Mouse (Mus musculus): ENCODE measurements around the gene Diras2. TPM values are rescaled to one million over a fixed set of nuclear protein-coding genes. Genes with fewer than 3 reads are reported as not detected.

The Diras2 gene
- polyA plus RNA-seq (2012; rRNA removed): 0.08 and 0.10 TPM in 2 replicates

GRCm38 (mm10) chr13:52531121-52531520 is at the start of gene Diras2:
TSS of gene Diras2 (minus strand) at chr13:52531279.
- Histone ChIP-seq H3K27me3 (replicated peaks; ENCODE audit: control insufficient read depth, insufficient read depth, low read length) (0 out of 2 replicates have a peak, but pooled peaks cover 2% of the 10 kb centered on the region), H3K36me3 (ENCODE audit: control insufficient read depth, insufficient read depth, low read length) (no peaks in the 10 kb centered on the region), H3K4me1 (ENCODE audit: control insufficient read depth, insufficient read depth, low read length) (no peaks in the 10 kb centered on the region), H3K4me3 (ENCODE audit: insufficient read depth, low read depth, low read length) (no peak within 1 kb of the TSS), H3K27ac (ENCODE audit: insufficient read depth, low read depth, low read length) (no peak within 1 kb of the TSS)
- no peak for DNase-seq
- WGBS: 46% methylated on average over 9 of the region's 9 CpGs
- TF ChIP-seq CTCF (conservative IDR thresholded peaks at IDR 0.05; ENCODE audit: insufficient read depth, insufficient read length, low read depth, low read length) (no peak), POLR2A (IDR thresholded peaks at IDR 0.05; ENCODE audit: low read depth, low read length) (no peak)

- H3K36me3 ChIP-seq (ENCODE audit: control insufficient read depth, insufficient read depth, low read length): no peaks in the 10 kb centered on the region
- DNase-seq: no peak
- H3K27me3 ChIP-seq (replicated peaks; ENCODE audit: control insufficient read depth, insufficient read depth, low read length): no peaks in the 10 kb centered on the region
- WGBS: 49% methylated on average over 2 of the region's 2 CpGs
- no peaks in the 10 kb centered on the region for H3K4me1 ChIP-seq (ENCODE audit: control insufficient read depth, insufficient read depth, low read length)
- H3K27ac ChIP-seq (ENCODE audit: insufficient read depth, low read depth, low read length): no peak overlapping the region
- no peak overlapping the region for H3K4me3 ChIP-seq (ENCODE audit: insufficient read depth, low read depth, low read length)
- TF ChIP-seq POLR2A (IDR thresholded peaks at IDR 0.05; ENCODE audit: low read depth, low read length) (no peak), CTCF (conservative IDR thresholded peaks at IDR 0.05; ENCODE audit: insufficient read depth, insufficient read length, low read depth, low read length) (no peak)
Observed at GRCm38 (mm10) chr13:52578776-52579175, 47.7 kb upstream of the Diras2 start.

- H3K4me1 ChIP-seq (ENCODE audit: control insufficient read depth, insufficient read depth, low read length): no peaks in the 10 kb centered on the region
- no peak overlapping the region for H3K27ac ChIP-seq (ENCODE audit: insufficient read depth, low read depth, low read length)
- TF ChIP-seq CTCF (conservative IDR thresholded peaks at IDR 0.05; ENCODE audit: insufficient read depth, insufficient read length, low read depth, low read length) (no peak), POLR2A (IDR thresholded peaks at IDR 0.05; ENCODE audit: low read depth, low read length) (no peak)
- no peak for DNase-seq
- WGBS: 39% methylated on average over 4 of the region's 4 CpGs
- H3K27me3 ChIP-seq (replicated peaks; ENCODE audit: control insufficient read depth, insufficient read depth, low read length): no peaks in the 10 kb centered on the region
- H3K36me3 ChIP-seq (ENCODE audit: control insufficient read depth, insufficient read depth, low read length): no peaks in the 10 kb centered on the region
- H3K4me3 ChIP-seq (ENCODE audit: insufficient read depth, low read depth, low read length): no peak overlapping the region
Observed at GRCm38 (mm10) chr13:52577939-52578338, 46.9 kb upstream of the Diras2 start.

- WGBS: 58% methylated on average over 3 of the region's 3 CpGs
- DNase-seq: no peak
- no peaks in the 10 kb centered on the region for H3K27me3 ChIP-seq (replicated peaks; ENCODE audit: control insufficient read depth, insufficient read depth, low read length)
- H3K27ac ChIP-seq (ENCODE audit: insufficient read depth, low read depth, low read length): no peak overlapping the region
- TF ChIP-seq CTCF (conservative IDR thresholded peaks at IDR 0.05; ENCODE audit: insufficient read depth, insufficient read length, low read depth, low read length): no peak
- no peak for TF ChIP-seq POLR2A (IDR thresholded peaks at IDR 0.05; ENCODE audit: low read depth, low read length)
- no peaks in the 10 kb centered on the region for H3K36me3 ChIP-seq (ENCODE audit: control insufficient read depth, insufficient read depth, low read length)
- no peaks in the 10 kb centered on the region for H3K4me1 ChIP-seq (ENCODE audit: control insufficient read depth, insufficient read depth, low read length)
- no peak overlapping the region for H3K4me3 ChIP-seq (ENCODE audit: insufficient read depth, low read depth, low read length)
Observed at GRCm38 (mm10) chr13:52577326-52577920, 46.3 kb upstream of the Diras2 start.

- Histone ChIP-seq H3K4me1 (ENCODE audit: control insufficient read depth, insufficient read depth, low read length) (no peaks in the 10 kb centered on the region), H3K36me3 (ENCODE audit: control insufficient read depth, insufficient read depth, low read length) (no peaks in the 10 kb centered on the region), H3K27me3 (replicated peaks; ENCODE audit: control insufficient read depth, insufficient read depth, low read length) (no peaks in the 10 kb centered on the region), H3K4me3 (ENCODE audit: insufficient read depth, low read depth, low read length) (no peak overlapping the region), H3K27ac (ENCODE audit: insufficient read depth, low read depth, low read length) (no peak overlapping the region)
- DNase-seq: no peak
- no peak for TF ChIP-seq POLR2A (IDR thresholded peaks at IDR 0.05; ENCODE audit: low read depth, low read length)
- TF ChIP-seq CTCF (conservative IDR thresholded peaks at IDR 0.05; ENCODE audit: insufficient read depth, insufficient read length, low read depth, low read length): no peak
- 22% methylated on average over 10 of the region's 10 CpGs for WGBS
Observed at GRCm38 (mm10) chr13:52576841-52577240, 45.8 kb upstream of the Diras2 start.

- Histone ChIP-seq H3K36me3 (ENCODE audit: control insufficient read depth, insufficient read depth, low read length) (no peaks in the 10 kb centered on the region), H3K4me1 (ENCODE audit: control insufficient read depth, insufficient read depth, low read length) (no peaks in the 10 kb centered on the region), H3K27ac (ENCODE audit: insufficient read depth, low read depth, low read length) (no peak overlapping the region), H3K4me3 (ENCODE audit: insufficient read depth, low read depth, low read length) (no peak overlapping the region), H3K27me3 (replicated peaks; ENCODE audit: control insufficient read depth, insufficient read depth, low read length) (no peaks in the 10 kb centered on the region)
- TF ChIP-seq POLR2A (IDR thresholded peaks at IDR 0.05; ENCODE audit: low read depth, low read length) (no peak), CTCF (conservative IDR thresholded peaks at IDR 0.05; ENCODE audit: insufficient read depth, insufficient read length, low read depth, low read length) (no peak)
- WGBS: 57% methylated on average over 7 of the region's 7 CpGs
- DNase-seq: no peak
Observed at GRCm38 (mm10) chr13:52576021-52576614, 45.0 kb upstream of the Diras2 start.

GRCm38 (mm10) chr13:52575483-52575882 is 44.4 kb upstream of the Diras2 start:
- Histone ChIP-seq H3K4me1 (ENCODE audit: control insufficient read depth, insufficient read depth, low read length) (no peaks in the 10 kb centered on the region), H3K4me3 (ENCODE audit: insufficient read depth, low read depth, low read length) (no peak overlapping the region), H3K27me3 (replicated peaks; ENCODE audit: control insufficient read depth, insufficient read depth, low read length) (no peaks in the 10 kb centered on the region), H3K36me3 (ENCODE audit: control insufficient read depth, insufficient read depth, low read length) (no peaks in the 10 kb centered on the region), H3K27ac (ENCODE audit: insufficient read depth, low read depth, low read length) (no peak overlapping the region)
- no peak for TF ChIP-seq CTCF (conservative IDR thresholded peaks at IDR 0.05; ENCODE audit: insufficient read depth, insufficient read length, low read depth, low read length)
- TF ChIP-seq POLR2A (IDR thresholded peaks at IDR 0.05; ENCODE audit: low read depth, low read length): no peak
- no peak for DNase-seq
- WGBS: 59% methylated on average over 6 of the region's 6 CpGs

Data from kidney, adult 2 months (tissue).